Comparison of ENCODE assay signal across 9 mouse cellular contexts in genomic region chr17:56814316-56815056, GRCm38 (mm10). TPM values are rescaled to one million over a fixed set of nuclear protein-coding genes. Genes with fewer than 3 reads are reported as not detected.
A peak's percentile ranks its signal among the peaks of the same experiment; 100 is the strongest.
DNase-seq lines count a peak whose midpoint lies in the region; ATAC-seq and TF ChIP-seq lines count a peak whose summit lies in the region.
"Had no signal": no experiment of that assay in that cellular context is flagged by ENCODE, and none has a peak within 500 bp of the region (broad histone marks: within the 10 kb centered on the region; RNA-seq: fewer than 3 reads in every experiment).

No protein-coding gene starts in this region.

- intact Hi-C loops in heart, adult 2 months (cut with DNase I): loop anchor here (2.0 kb wide), 1 partner anchor 16 kb away; the partner anchor contains the start of gene Rfx2
- intact Hi-C loops in left cerebral cortex, postnatal 25 days (cut with DNase I): no loop called here

- H3K9me3 ChIP-seq in embryonic facial prominence, embryonic 11.5 days (replicated peaks; ENCODE audit: control insufficient read depth, low read length): no peaks in the 10 kb centered on the region
- H3K9me3 ChIP-seq in midbrain, embryonic 13.5 days: no peaks in the 10 kb centered on the region

- no peak overlapping the region for H3K4me3 ChIP-seq in embryonic facial prominence, embryonic 11.5 days (ENCODE audit: low read depth, low read length)
- no peak overlapping the region for H3K4me3 ChIP-seq in heart, adult 2 months
- no peak overlapping the region; the same call in 1 of the 2 replicates for H3K4me3 ChIP-seq in midbrain, embryonic 13.5 days (replicated peaks)

- H3K36me3 ChIP-seq in embryonic facial prominence, embryonic 11.5 days (replicated peaks; ENCODE audit: control insufficient read depth, insufficient read depth, low read depth, low read length): no peaks in the 10 kb centered on the region
- H3K36me3 ChIP-seq in heart, adult 2 months (ENCODE audit: control insufficient read depth, insufficient read depth, low read length): no peaks in the 10 kb centered on the region
- H3K36me3 ChIP-seq in midbrain, embryonic 13.5 days: no peaks in the 10 kb centered on the region

- peak; percentile 57 for DNase-seq in CD4-positive, CD25-positive, alpha-beta regulatory T cell, adult 2 months (ENCODE audit: low read depth, low spot score)
- DNase-seq in embryonic facial prominence, embryonic 11.5 days (ENCODE audit: low spot score): peak; percentile 95
- DNase-seq in heart, adult 2 months: peak; percentile 87 to 93
- peak; percentile 40 for DNase-seq in kidney, adult 18-20 months
- peak; percentile 85 to 89 for DNase-seq in left cerebral cortex, postnatal 25 days (ENCODE audit: low spot score in 2 of 2)
- DNase-seq in skeletal muscle tissue, adult 2 months (ENCODE audit: low read depth, low spot score): peak; percentile 85

- no peak overlapping the region for H3K9ac ChIP-seq in embryonic facial prominence, embryonic 11.5 days (replicated peaks; ENCODE audit: low read length)
- H3K9ac ChIP-seq in heart, adult 2 months (ENCODE audit: low read depth, low read length): no peak overlapping the region
- H3K9ac ChIP-seq in midbrain, embryonic 13.5 days (replicated peaks): no peak overlapping the region; the same call in 1 of the 2 replicates

- TF ChIP-seq EP300 in heart, adult 2 months (IDR thresholded peaks at IDR 0.05; ENCODE audit: insufficient read depth, low read depth, low read length): peak; percentile 47; the same call in 1 of the 2 replicates

- no peaks in the 10 kb centered on the region for H3K27me3 ChIP-seq in embryonic facial prominence, embryonic 11.5 days (ENCODE audit: control insufficient read depth, insufficient read depth, low read length)
- H3K27me3 ChIP-seq in heart, adult 2 months (ENCODE audit: control insufficient read depth, insufficient read depth, low read length): no peaks in the 10 kb centered on the region
- peaks cover 46% of the 10 kb centered on the region for H3K27me3 ChIP-seq in midbrain, embryonic 13.5 days

- TF ChIP-seq CTCF in heart, adult 2 months (IDR thresholded peaks at IDR 0.05): no peak

- 14% methylated on average over 24 of the region's 24 CpGs for WGBS in embryonic facial prominence, embryonic 11.5 days
- 9% methylated on average over 24 of the region's 24 CpGs for WGBS in heart, adult 2 months
- WGBS in midbrain, embryonic 13.5 days: 6% methylated on average over 24 of the region's 24 CpGs

- H3K27ac ChIP-seq in embryonic facial prominence, embryonic 11.5 days (replicated peaks; ENCODE audit: low read depth, low read length): no peak overlapping the region
- H3K27ac ChIP-seq in heart, adult 2 months: peak overlapping the region; percentile 47
- peak overlapping the region; percentile 92 for H3K27ac ChIP-seq in midbrain, embryonic 13.5 days

- ATAC-seq in CD4-positive, CD25-positive, alpha-beta regulatory T cell, adult 4 months: no peak
- peak; percentile 56 for ATAC-seq in embryonic facial prominence, embryonic 11.5 days (replicated peaks; ENCODE audit: insufficient number of reproducible peaks, low FRiP score, low TSS enrichment, low read depth)
- peak; percentile 80 for ATAC-seq in midbrain, embryonic 13.5 days

- H3K79me2 ChIP-seq in heart, adult 2 months (replicated peaks; ENCODE audit: control insufficient read depth, insufficient read depth, low read length): no peaks in the 10 kb centered on the region

- H3K4me1 ChIP-seq in embryonic facial prominence, embryonic 11.5 days (ENCODE audit: control insufficient read depth, insufficient read depth, low read length): no peaks in the 10 kb centered on the region; the same call in 1 of the 2 replicates
- peaks cover 17% of the 10 kb centered on the region for H3K4me1 ChIP-seq in heart, adult 2 months (ENCODE audit: control insufficient read depth, insufficient read depth, low read length)
- peaks cover 60% of the 10 kb centered on the region for H3K4me1 ChIP-seq in midbrain, embryonic 13.5 days (replicated peaks)

- H3K4me2 ChIP-seq in embryonic facial prominence, embryonic 11.5 days (ENCODE audit: low read depth, low read length): no peak overlapping the region
- H3K4me2 ChIP-seq in midbrain, embryonic 13.5 days (replicated peaks): peak overlapping the region; percentile 36

- TF ChIP-seq POLR2A in heart, adult 2 months (IDR thresholded peaks at IDR 0.05; ENCODE audit: insufficient read depth, low read depth, low read length): no peak

RNA-seq across cellular contexts. Expression of gene Rfx2, which starts 16.3 kb away (rescaled TPM):
- 1 to 10 TPM; 1.2 to 2.1 TPM for polyA plus RNA-seq in CD4-positive, CD25-positive, alpha-beta regulatory T cell, adult 4 months (2017; shearing (Covaris generic))
- polyA plus RNA-seq in embryonic facial prominence, embryonic 11.5 days (2014; fragmentation: Nextera tagmentation; extraction: Ambion mirVana): 2.3 and 2.4 TPM in 2 replicates
- 1 to 10 TPM; 2.8 to 3.0 TPM for total RNA-seq in heart, adult 2 months (2021)
- polyA plus RNA-seq in heart, adult 2 months (2012; rRNA removed): 5.1 and 6.0 TPM in 2 replicates
- total RNA-seq in left cerebral cortex, postnatal 25 days (2021): 1 to 10 TPM; 2.1 to 3.9 TPM
- 4.0 and 6.3 TPM in 2 replicates for polyA plus RNA-seq in midbrain, embryonic 13.5 days (2015; fragmentation: Nextera tagmentation; extraction: Ambion mirVana)

RNA-seq across cellular contexts. Expression of gene Prr22, which starts 44.4 kb away (rescaled TPM):
- 1 to 10 TPM in 1 of 2 experiments, under 1 TPM in 1; 0.24 to 1.1 TPM for polyA plus RNA-seq in CD4-positive, CD25-positive, alpha-beta regulatory T cell, adult 4 months (2017; shearing (Covaris generic))
- 0.66 and 0.72 TPM in 2 replicates for polyA plus RNA-seq in embryonic facial prominence, embryonic 11.5 days (2014; fragmentation: Nextera tagmentation; extraction: Ambion mirVana)
- total RNA-seq in heart, adult 2 months (2021): under 1 TPM; 0.11 to 0.29 TPM
- polyA plus RNA-seq in heart, adult 2 months (2012; rRNA removed): 1.2 and 2.0 TPM in 2 replicates
- 1 to 10 TPM; 1.1 to 1.2 TPM for total RNA-seq in left cerebral cortex, postnatal 25 days (2021)
- 1.7 and 1.9 TPM in 2 replicates for polyA plus RNA-seq in midbrain, embryonic 13.5 days (2015; fragmentation: Nextera tagmentation; extraction: Ambion mirVana)

RNA-seq across cellular contexts. Expression of gene Dus3l, which starts 49.9 kb away (rescaled TPM):
- 10 to 100 TPM; 30.3 to 41.2 TPM for polyA plus RNA-seq in CD4-positive, CD25-positive, alpha-beta regulatory T cell, adult 4 months (2017; shearing (Covaris generic))
- 30.1 and 32.3 TPM in 2 replicates for polyA plus RNA-seq in embryonic facial prominence, embryonic 11.5 days (2014; fragmentation: Nextera tagmentation; extraction: Ambion mirVana)
- total RNA-seq in heart, adult 2 months (2021): 10 to 100 TPM; 17.7 to 19.4 TPM
- polyA plus RNA-seq in heart, adult 2 months (2012; rRNA removed): 36.2 and 38.7 TPM in 2 replicates
- total RNA-seq in left cerebral cortex, postnatal 25 days (2021): 10 to 100 TPM; 64.1 to 64.6 TPM
- polyA plus RNA-seq in midbrain, embryonic 13.5 days (2015; fragmentation: Nextera tagmentation; extraction: Ambion mirVana): 63.7 TPM in 2 replicates

RNA-seq across cellular contexts. Expression of gene Nrtn, which starts 57.2 kb away (rescaled TPM):
- polyA plus RNA-seq in CD4-positive, CD25-positive, alpha-beta regulatory T cell, adult 4 months (2017; shearing (Covaris generic)): not detected
- polyA plus RNA-seq in embryonic facial prominence, embryonic 11.5 days (2014; fragmentation: Nextera tagmentation; extraction: Ambion mirVana): 6.7 and 7.8 TPM in 2 replicates
- total RNA-seq in heart, adult 2 months (2021): 10 to 100 TPM; 24.4 to 26.8 TPM
- 26.2 and 49.3 TPM in 2 replicates for polyA plus RNA-seq in heart, adult 2 months (2012; rRNA removed)
- 1 to 10 TPM; 3.8 to 4.1 TPM for total RNA-seq in left cerebral cortex, postnatal 25 days (2021)
- polyA plus RNA-seq in midbrain, embryonic 13.5 days (2015; fragmentation: Nextera tagmentation; extraction: Ambion mirVana): 2.9 and 4.0 TPM in 2 replicates

RNA-seq across cellular contexts. Expression of gene Acsbg2, which starts 59.8 kb away (rescaled TPM):
- polyA plus RNA-seq in CD4-positive, CD25-positive, alpha-beta regulatory T cell, adult 4 months (2017; shearing (Covaris generic)): under 1 TPM in 1 of 2 experiments, not detected in 1; 0.12 TPM
- polyA plus RNA-seq in embryonic facial prominence, embryonic 11.5 days (2014; fragmentation: Nextera tagmentation; extraction: Ambion mirVana): not detected in 2 replicates
- total RNA-seq in heart, adult 2 months (2021): not detected
- polyA plus RNA-seq in heart, adult 2 months (2012; rRNA removed): 0.04 and 0.09 TPM in 2 replicates
- not detected for total RNA-seq in left cerebral cortex, postnatal 25 days (2021)
- polyA plus RNA-seq in midbrain, embryonic 13.5 days (2015; fragmentation: Nextera tagmentation; extraction: Ambion mirVana): not detected in 2 replicates
- polyA plus RNA-seq: heart, embryonic 14.5 days had no signal

Comparison
In these comparisons a context has a peak if more than half of its experiments do, and no peak if none do; other contexts are left out.
1. DNase-seq: peak in every context shown above with its lines; median percentile 95 in embryonic facial prominence, embryonic 11.5 days; 90 in heart, adult 2 months; 87 in left cerebral cortex, postnatal 25 days; 85 in skeletal muscle tissue, adult 2 months; 57 in CD4-positive, CD25-positive, alpha-beta regulatory T cell, adult 2 months; 40 in kidney, adult 18-20 months.